Mouse (Mus musculus): ENCODE results near the gene Rnpepl1.

GRCm38 (mm10) chr1:92937797-92938196 is 27.2 kb downstream of the Rnpepl1 start:
- no peak for TF ChIP-seq CTCF (IDR thresholded peaks at IDR 0.05; ENCODE audit: control insufficient read depth, insufficient read depth, low read length)
- TF ChIP-seq POLR2A (IDR thresholded peaks at IDR 0.05; ENCODE audit: borderline replicate concordance, control insufficient read depth, low read depth, low read length): no peak

Measured in bone marrow, adult 2 months (tissue).